Mouse (Mus musculus): Measurements from ENCODE around the gene Paqr7.

The Paqr7 gene

GRCm38 (mm10) chr4:134535787-134536151 is 39.3 kb downstream of the Paqr7 start:
- DNase-seq (ENCODE audit: low spot score): peak; percentile 48

- no peak for DNase-seq (ENCODE audit: low spot score)
These were observed 42.6 kb downstream of the Paqr7 start for GRCm38 (mm10) chr4:134538997-134539580.

DNA sequence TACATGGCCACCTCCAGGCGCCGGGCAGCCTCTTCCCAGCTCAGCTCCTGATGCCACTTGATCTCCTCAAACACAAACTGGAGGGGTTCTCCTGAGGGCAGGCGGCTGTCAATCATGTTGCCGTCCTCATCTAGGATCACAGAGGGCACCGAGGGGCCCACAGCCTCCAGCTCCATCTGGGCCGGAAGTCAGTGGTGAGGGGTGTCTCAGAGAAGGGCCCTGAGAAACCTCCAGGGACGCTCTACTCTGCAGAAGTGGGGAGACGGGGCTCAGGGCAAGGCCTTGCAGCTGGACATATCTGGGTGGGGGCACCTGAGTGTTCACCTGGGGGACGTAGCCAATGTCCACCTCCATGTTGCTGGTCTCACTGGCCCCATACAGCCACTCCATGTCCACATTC is 46.2 kb downstream of the Paqr7 start:
- DNase-seq (ENCODE audit: low spot score): no peak

GRCm38 (mm10) chr4:134543261-134543660 is 46.8 kb downstream of the Paqr7 start:
- peak; percentile 85 for DNase-seq (ENCODE audit: low spot score)

DNA sequence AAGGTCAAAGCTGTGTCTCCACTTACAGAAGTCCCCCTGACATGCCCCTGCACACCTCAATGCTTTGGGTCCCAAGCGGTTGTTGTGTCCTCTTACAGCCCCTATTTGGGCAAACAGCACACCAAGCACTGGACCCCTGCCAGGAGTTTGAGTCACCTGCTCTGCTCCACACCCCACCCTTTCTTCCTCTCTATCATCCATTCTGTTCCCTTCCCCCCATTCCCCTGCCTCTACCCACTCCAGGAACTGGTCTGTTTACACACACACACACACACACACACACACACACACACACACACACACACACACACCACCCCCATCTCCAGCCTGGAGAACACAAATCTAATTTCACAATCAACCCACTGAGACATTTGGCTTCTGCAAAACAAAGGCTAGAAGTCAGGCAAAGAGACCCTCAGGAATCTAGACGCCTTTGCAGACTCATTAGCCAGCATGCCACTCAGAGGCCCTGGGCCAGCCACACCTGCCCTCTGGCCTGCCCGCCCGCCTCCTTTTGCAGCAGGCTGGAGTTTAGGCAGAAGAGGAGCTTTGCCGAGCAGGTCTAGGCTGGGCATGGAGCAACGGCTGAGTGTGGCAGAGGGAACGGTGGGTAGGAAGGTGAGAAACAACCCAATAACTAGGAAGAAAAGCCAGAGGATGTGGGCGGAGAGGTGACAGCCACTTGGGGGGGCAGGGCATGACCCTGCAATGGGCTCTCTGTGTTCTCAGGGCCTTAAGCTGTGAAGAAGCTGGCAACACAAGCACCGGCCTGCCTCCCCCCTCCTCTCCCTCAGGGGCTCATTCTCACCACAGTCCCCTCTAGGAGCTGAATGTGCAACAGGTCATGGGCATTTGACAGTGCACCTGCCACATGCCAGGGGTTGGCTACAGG is 50.6 kb downstream of the Paqr7 start:
- peak; percentile 35 for DNase-seq (ENCODE audit: low spot score)

- DNase-seq (ENCODE audit: low spot score): peak; percentile 35
These were observed 51.9 kb downstream of the Paqr7 start for GRCm38 (mm10) chr4:134548169-134548938.

- no peak for DNase-seq (ENCODE audit: low spot score)
These were observed 53.4 kb downstream of the Paqr7 start for GRCm38 (mm10) chr4:134549899-134550298.

DNA sequence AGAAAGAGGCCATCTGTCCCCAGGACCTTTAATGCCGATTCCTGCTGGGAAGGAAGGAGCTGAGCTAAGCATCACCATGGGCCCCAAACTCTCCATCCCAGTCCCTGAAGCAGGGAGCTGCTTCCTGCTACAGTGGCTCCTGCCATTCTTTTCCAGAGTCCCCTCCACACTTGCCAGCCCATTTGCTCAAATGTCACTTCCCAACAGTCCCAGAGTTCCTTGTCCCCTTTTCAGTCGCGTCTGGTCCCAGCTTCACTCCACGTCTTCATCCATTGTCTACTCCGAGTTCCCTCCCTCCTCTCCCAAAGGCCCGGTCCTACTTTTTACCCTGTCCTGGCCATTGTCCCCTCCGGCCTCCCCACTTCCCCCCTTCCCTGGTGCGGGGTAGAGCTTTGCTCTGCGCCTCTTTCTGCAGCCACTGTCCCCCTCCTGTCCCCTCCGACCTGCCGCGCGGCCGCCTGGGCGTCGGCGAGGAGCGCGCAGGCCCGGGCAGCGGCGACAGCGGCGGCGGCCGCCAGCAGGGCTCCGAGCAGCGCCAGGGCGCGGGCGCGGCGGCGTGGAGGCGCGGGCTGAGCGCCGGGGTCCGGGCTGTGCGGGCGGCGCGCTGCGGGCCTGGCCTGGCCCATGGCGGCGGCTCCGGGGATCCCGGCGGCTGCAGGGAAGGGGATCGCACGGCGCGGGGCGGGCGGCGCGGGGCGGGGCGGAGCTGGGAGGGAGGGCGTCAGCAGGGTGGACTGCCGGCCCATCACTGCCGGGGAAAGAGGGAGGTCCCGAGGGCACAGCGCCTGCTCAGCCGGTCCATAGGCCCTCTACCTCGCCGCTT is 55.2 kb downstream of the Paqr7 start, which contains the start of gene Selenon:
TSS of gene Selenon (minus strand) at position 673 of the 823 bp plus-strand sequence.
- DNase-seq (ENCODE audit: low spot score): peak; percentile 18

GRCm38 (mm10) chr4:134553631-134554030 is 57.1 kb downstream of the Paqr7 start:
- peak; percentile 42 for DNase-seq (ENCODE audit: low spot score)

DNA sequence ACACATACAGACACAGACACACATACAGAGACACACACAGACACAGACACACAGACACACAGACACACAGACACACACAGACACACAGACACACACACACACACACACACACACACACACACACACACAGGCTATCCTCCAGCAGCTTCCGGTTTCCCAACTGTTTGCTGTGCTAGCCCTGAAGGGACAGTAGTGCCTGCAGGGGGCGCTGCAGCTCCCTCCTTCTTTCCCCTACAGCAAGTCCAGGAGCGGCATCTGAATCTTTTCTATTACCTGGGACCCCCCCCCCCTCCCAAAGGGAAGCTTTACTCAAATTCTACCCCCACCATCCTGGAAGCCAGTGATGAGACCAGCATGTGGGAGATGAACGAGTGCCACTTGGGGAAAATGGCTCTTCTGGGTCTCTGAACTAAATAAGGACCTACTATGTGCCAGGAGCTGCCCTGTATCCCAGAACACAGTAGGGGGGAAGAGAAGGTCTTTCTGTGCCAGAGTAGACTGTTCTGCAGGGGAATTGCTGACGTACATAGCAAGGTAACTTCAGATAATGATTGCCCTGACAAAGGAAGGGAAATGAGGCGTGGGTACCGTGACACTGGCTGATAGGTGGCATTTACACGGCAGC is 59.6 kb downstream of the Paqr7 start:
- DNase-seq (ENCODE audit: low spot score): peak; percentile 44

DNA sequence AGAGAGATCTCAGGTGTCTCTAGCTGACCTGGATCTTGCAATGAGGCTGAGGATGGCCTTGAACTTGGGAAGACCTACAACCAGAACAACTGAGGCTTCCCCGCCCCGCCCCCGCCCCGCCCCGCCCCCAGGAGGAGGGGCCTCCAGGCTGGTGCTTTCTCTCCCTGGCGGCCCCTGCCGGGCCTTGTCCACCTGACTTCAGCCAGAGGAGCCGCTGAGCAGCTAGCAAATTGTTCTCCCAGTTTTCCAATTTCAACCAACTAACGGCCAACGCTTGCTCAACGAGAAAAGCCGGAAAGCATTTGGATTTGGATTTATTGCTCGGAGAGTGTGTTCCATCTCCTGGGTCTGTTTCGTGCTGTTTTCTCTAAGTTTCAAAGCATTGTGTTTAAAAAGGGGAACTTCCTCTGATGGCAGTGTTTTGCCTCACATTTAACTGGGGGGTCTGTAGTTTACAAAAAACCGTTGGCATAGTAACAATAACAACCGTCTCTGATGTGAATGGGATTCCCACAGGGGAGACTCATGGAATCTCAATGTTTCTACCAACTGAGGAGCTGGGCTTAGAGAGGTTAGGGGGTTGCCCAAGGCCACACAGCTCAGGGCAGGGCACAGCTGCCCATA is 61.2 kb downstream of the Paqr7 start:
- no peak for DNase-seq (ENCODE audit: low spot score)

DNA sequence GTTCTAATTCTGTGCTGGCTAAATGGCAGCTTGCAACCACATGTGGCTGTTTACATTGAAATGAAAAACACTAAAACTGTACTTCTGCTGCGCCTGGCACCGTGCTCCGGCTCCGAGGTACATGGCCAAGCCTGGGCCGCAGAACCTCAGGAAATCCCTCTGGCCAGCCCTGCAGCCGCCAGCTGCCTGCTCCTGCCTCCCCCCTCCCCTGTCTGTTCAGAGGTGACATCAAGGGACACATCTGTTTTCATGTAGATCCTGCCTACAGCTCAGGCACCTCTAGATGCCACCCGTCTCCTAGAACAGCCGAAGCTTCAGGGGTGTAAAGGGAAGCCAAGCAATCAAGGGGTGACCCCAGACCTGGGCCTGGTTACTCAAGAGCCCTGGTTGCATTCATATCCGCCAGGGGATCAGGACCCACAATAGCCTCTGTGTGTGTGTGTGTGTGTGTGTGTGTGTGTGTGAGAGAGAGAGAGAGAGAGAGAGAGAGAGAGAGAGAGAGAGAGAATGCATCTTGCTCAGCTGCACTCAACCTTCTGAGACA is 62.1 kb downstream of the Paqr7 start:
- DNase-seq (ENCODE audit: low spot score): no peak

DNA sequence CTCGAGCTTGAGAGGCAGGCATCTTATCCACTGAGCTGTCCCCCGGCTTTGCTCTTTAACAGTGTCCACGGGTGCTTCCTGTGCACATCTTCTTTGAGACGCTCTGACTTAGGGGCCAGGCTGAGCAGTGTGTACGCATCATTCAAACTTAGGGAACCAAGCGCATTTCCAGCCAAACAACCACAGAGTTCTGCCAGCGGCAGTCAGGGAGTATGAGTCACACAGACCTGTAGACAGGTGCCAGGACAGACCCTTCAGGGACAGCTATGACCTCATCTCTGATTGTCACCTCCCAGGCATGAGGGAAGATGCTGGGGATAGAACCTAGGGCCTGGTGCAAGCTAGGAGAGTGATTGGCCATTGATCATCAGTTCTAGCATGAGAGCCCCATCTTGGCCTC is 62.7 kb downstream of the Paqr7 start:
- DNase-seq (ENCODE audit: low spot score): no peak

Measured in adipocyte (in vitro differentiated cells).